Mouse (Mus musculus) lung, embryonic 16.5 days (tissue): ENCODE data around the gene Prelp. TPM values are rescaled to one million over a fixed set of nuclear protein-coding genes. Genes with fewer than 3 reads are reported as not detected.

Experiments used
- polyA plus RNA-seq: library from polyadenylated mRNA; unstranded; fragments of >200 nt; fragmentation: Nextera tagmentation; extraction: Ambion mirVana; gene quantifications from 2 replicates; pipeline ENCODE4 v1.2.1, GENCODE M21; 2015

The Prelp gene
- polyA plus RNA-seq, 1 experiment from 2014 or later = 28.6 TPM

Other genes starting within 250 kb of the Prelp start
- 0.26 and 0.44 TPM in 2 replicates for gene Lax1, start 231.3 kb downstream of the Prelp start, polyA plus RNA-seq
- gene Atp2b4, start 120.4 kb downstream of the Prelp start, polyA plus RNA-seq = 7.7 and 9.0 TPM in 2 replicates
- 0.29 and 0.54 TPM in 2 replicates for gene Optc, start 13.4 kb downstream of the Prelp start, polyA plus RNA-seq
- gene Fmod, start 115.8 kb upstream of the Prelp start, polyA plus RNA-seq = 159 and 191 TPM in 2 replicates
- gene Btg2, start 157.7 kb upstream of the Prelp start, polyA plus RNA-seq = 130 and 135 TPM in 2 replicates
- 0.09 and 0.24 TPM in 2 replicates for gene Chit1, start 189.8 kb upstream of the Prelp start, polyA plus RNA-seq